Mouse (Mus musculus) right cerebral cortex, postnatal 14 days (tissue): ENCODE data around the gene Alox5ap.

Experiments used
- DNase-seq: peaks from one replicate; pipeline ENCODE4 v3.0.0; 2022

Gene Alox5ap

GRCm38 (mm10) chr5:149264405-149264804, at the start of gene Alox5ap:
Alox5ap (plus strand) TSS chr5:149264767.
- no peak for DNase-seq

- DNase-seq: no peak
Measured at GRCm38 (mm10) chr5:149215540-149215939, 49.0 kb upstream of the Alox5ap start.

GRCm38 (mm10) chr5:149217524-149218357, 46.8 kb upstream of the Alox5ap start:
- DNase-seq: no peak

- DNase-seq: no peak
Measured at GRCm38 (mm10) chr5:149219493-149219892, 45.1 kb upstream of the Alox5ap start.

GRCm38 (mm10) chr5:149221355-149221754, 43.2 kb upstream of the Alox5ap start:
- DNase-seq: no peak

- no peak for DNase-seq
Measured at GRCm38 (mm10) chr5:149224666-149225065, 39.9 kb upstream of the Alox5ap start.

GRCm38 (mm10) chr5:149228700-149229618, 35.6 kb upstream of the Alox5ap start:
- DNase-seq: peak; percentile 92

- DNase-seq: no peak
Measured at GRCm38 (mm10) chr5:149229619-149230339, 34.8 kb upstream of the Alox5ap start.

- no peak for DNase-seq
Measured at GRCm38 (mm10) chr5:149235002-149235401, 29.6 kb upstream of the Alox5ap start.

- no peak for DNase-seq
Measured at GRCm38 (mm10) chr5:149237221-149237950, 27.2 kb upstream of the Alox5ap start.

- DNase-seq: no peak
Measured at GRCm38 (mm10) chr5:149242467-149242866, 22.1 kb upstream of the Alox5ap start.

- DNase-seq: no peak
Measured at GRCm38 (mm10) chr5:149243053-149243452, 21.5 kb upstream of the Alox5ap start.

GRCm38 (mm10) chr5:149245391-149245964, 19.1 kb upstream of the Alox5ap start:
- DNase-seq: no peak

- no peak for DNase-seq
Measured at GRCm38 (mm10) chr5:149245965-149246470, 18.5 kb upstream of the Alox5ap start.

GRCm38 (mm10) chr5:149247047-149247904, 17.3 kb upstream of the Alox5ap start:
- no peak for DNase-seq

- no peak for DNase-seq
Measured at GRCm38 (mm10) chr5:149252303-149252702, 12.3 kb upstream of the Alox5ap start.

- DNase-seq: no peak
Measured at GRCm38 (mm10) chr5:149253491-149253890, 11.1 kb upstream of the Alox5ap start.

GRCm38 (mm10) chr5:149255522-149255921, 9.0 kb upstream of the Alox5ap start:
- no peak for DNase-seq

- peak; percentile 32 for DNase-seq
Measured at GRCm38 (mm10) chr5:149257518-149258281, 6.9 kb upstream of the Alox5ap start.

GRCm38 (mm10) chr5:149259093-149259492, 5.5 kb upstream of the Alox5ap start:
- DNase-seq: no peak
